7 mouse cellular contexts compared by ENCODE assay signal in the genomic region with DNA sequence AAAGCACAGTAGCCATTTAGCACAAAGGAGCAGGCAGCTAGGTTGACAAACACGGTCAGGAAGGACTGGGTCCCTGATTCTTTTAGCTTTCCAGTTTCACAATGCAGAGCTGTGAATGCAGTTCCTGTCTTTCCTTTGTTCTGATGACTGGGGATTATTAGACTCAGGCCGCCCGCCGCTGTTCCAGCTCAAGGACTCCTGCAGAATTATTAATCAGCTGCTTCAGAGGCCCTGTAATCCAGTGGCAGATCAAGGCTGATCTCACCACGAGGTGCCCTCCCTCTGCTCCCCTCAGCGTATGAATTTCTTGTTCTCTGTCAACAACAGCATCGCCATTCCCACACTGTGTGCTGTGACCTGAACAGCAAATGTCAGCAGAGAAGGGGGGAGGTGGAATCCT.
A peak's percentile ranks its signal among the peaks of the same experiment; 100 is the strongest.
DNase-seq lines count a peak whose midpoint lies in the region; ATAC-seq lines count a peak whose summit lies in the region.

No protein-coding gene starts in this region.

- H3K9me3 ChIP-seq in forebrain, embryonic 10.5 days, result no peaks in the 10 kb centered on the region
- no peaks in the 10 kb centered on the region for H3K9me3 ChIP-seq in kidney, embryonic 15.5 days (replicated peaks)

- ATAC-seq in kidney, embryonic 15.5 days (replicated peaks; ENCODE audit: low FRiP score), result peak; percentile 86

- H3K27ac ChIP-seq in forebrain, embryonic 10.5 days, result peak overlapping the region; percentile 88
- peak overlapping the region; percentile 92 for H3K27ac ChIP-seq in kidney, embryonic 15.5 days

- peaks cover 54% of the 10 kb centered on the region for H3K27me3 ChIP-seq in forebrain, embryonic 10.5 days (ENCODE audit: poor library complexity, severe bottlenecking)
- H3K27me3 ChIP-seq in kidney, embryonic 15.5 days, result no peaks in the 10 kb centered on the region

- WGBS in forebrain, embryonic 10.5 days, result 13% methylated on average over 7 of the region's 7 CpGs
- 13% methylated on average over 7 of the region's 7 CpGs for WGBS in kidney, embryonic 15.5 days

- H3K36me3 ChIP-seq in forebrain, embryonic 10.5 days (replicated peaks), result peaks cover 43% of the 10 kb centered on the region
- peaks cover 28% of the 10 kb centered on the region for H3K36me3 ChIP-seq in kidney, embryonic 15.5 days

- DNase-seq in right cerebral cortex, adult 2 months (ENCODE audit: low spot score in 2 of 2), result peak; percentile 34 to 63
- DNase-seq in right cerebral cortex, postnatal 4 days, result no peak
- peak; percentile 80 for DNase-seq in forebrain, embryonic 10.5 days (ENCODE audit: extremely low spot score, low spot score)
- peak; percentile 61 for DNase-seq in mesoderm, embryonic 11.5 days (ENCODE audit: low read depth, low spot score)
- no peak for DNase-seq in urinary bladder, postnatal 14 days (ENCODE audit: low spot score)
- no peak for DNase-seq in gastrocnemius, postnatal 14 days

- no peak overlapping the region for H3K4me3 ChIP-seq in forebrain, embryonic 10.5 days
- H3K4me3 ChIP-seq in kidney, embryonic 15.5 days (replicated peaks), result no peak overlapping the region

- intact Hi-C loops in gastrocnemius, postnatal 14 days (cut with DNase I; ENCODE audit: low total_unique reads), result no loop called here

- peaks cover 65% of the 10 kb centered on the region for H3K4me1 ChIP-seq in forebrain, embryonic 10.5 days
- peaks cover 51% of the 10 kb centered on the region for H3K4me1 ChIP-seq in kidney, embryonic 15.5 days

- H3K4me2 ChIP-seq in kidney, embryonic 15.5 days, result no peak overlapping the region

- no peak overlapping the region for H3K9ac ChIP-seq in kidney, embryonic 15.5 days

Comparison
In these comparisons a context has a peak if more than half of its experiments do, and no peak if none do; other contexts are left out.
1. DNase-seq: peak in right cerebral cortex, adult 2 months (2 of 2), forebrain, embryonic 10.5 days (single experiment) and mesoderm, embryonic 11.5 days (single experiment); none in right cerebral cortex, postnatal 4 days (single experiment), urinary bladder, postnatal 14 days (single experiment) and gastrocnemius, postnatal 14 days (single experiment).